ENCODE assay signal across 12 mouse cellular contexts in the genomic region with DNA sequence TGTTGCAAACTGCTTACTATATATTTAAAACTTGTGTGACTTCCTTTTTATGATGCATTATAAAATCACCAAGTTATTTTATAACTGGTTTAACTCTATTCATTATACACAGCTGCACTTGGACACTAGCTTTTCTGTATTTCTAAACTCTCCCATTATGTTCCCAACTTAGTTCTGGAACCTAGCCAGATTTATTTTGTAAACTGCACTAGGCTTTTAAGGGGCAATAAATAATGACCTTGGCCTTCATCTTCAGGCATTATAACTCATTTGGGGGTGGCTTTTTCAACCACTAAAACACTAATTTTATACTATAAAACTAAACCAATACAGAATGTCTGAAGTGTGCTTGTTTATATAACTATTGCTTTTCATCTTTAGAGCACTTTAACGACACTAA.
"Had no signal": no experiment of that assay in that cellular context is flagged by ENCODE, and none has a peak within 500 bp of the region (broad histone marks: within the 10 kb centered on the region; RNA-seq: fewer than 3 reads in every experiment).

No protein-coding gene starts in this region.

- H3K27me3 ChIP-seq: limb, embryonic 15.5 days; liver, embryonic 12.5 days; lung, embryonic 15.5 days; midbrain, embryonic 12.5 days; stomach, embryonic 15.5 days had no signal

- H3K4me1 ChIP-seq: limb, embryonic 15.5 days; liver, embryonic 12.5 days; lung, embryonic 15.5 days; midbrain, embryonic 12.5 days; stomach, embryonic 15.5 days had no signal

- ATAC-seq: intestine, embryonic 16.5 days; liver, embryonic 12.5 days; midbrain, embryonic 16.5 days had no signal

- H3K27ac ChIP-seq: limb, embryonic 15.5 days; liver, embryonic 12.5 days; lung, embryonic 15.5 days; midbrain, embryonic 12.5 days; stomach, embryonic 15.5 days had no signal

- H3K4me3 ChIP-seq: limb, embryonic 15.5 days; liver, embryonic 12.5 days; lung, embryonic 15.5 days; midbrain, embryonic 12.5 days; stomach, embryonic 15.5 days had no signal

- H3K4me2 ChIP-seq: limb, embryonic 15.5 days; liver, embryonic 12.5 days; lung, embryonic 15.5 days; midbrain, embryonic 12.5 days; stomach, embryonic 15.5 days had no signal

- DNase-seq: kidney, adult 2 months; kidney, postnatal 36 days; right cerebral cortex, postnatal 4 days; thymus, adult 2 months; thymus, postnatal 25 days had no signal

- H3K36me3 ChIP-seq: limb, embryonic 15.5 days; liver, embryonic 12.5 days; lung, embryonic 15.5 days; midbrain, embryonic 12.5 days; stomach, embryonic 15.5 days had no signal

- H3K9ac ChIP-seq: limb, embryonic 15.5 days; liver, embryonic 12.5 days; lung, embryonic 15.5 days; midbrain, embryonic 12.5 days; stomach, embryonic 15.5 days had no signal

- H3K9me3 ChIP-seq: limb, embryonic 15.5 days; liver, embryonic 12.5 days; lung, embryonic 15.5 days; midbrain, embryonic 12.5 days; stomach, embryonic 15.5 days had no signal
